Mouse (Mus musculus) CH12.LX (cell line): Measurements from ENCODE around the gene Zfp689. TPM values are rescaled to one million over a fixed set of nuclear protein-coding genes. Genes with fewer than 3 reads are reported as not detected.

Experiments used
- DNase-seq: peaks from one replicate; pipeline ENCODE4 v3.0.0-alpha.2; 2013; ENCODE audit errors: extremely low read depth
- H3K27ac ChIP-seq: 2 replicates; pipeline ENCODE4 v1.5.1; 2012; ENCODE audit warnings: low read depth, mild to moderate bottlenecking, control low read depth, moderate library complexity; ENCODE audit not compliant: insufficient read depth
- H3K27me3 ChIP-seq: replicated peaks from 2 replicates; pipeline ENCODE3; 2012; ENCODE audit warnings: inconsistent platforms
- H3K36me3 ChIP-seq, 2 experiments: replicated peaks in 1 of 2; 2 replicates each; pipeline versions ENCODE3 to v1.6.1; 2012; ENCODE audit warnings: inconsistent platforms in 1 of 2, low read length in 1 of 2, mild to moderate bottlenecking in 1 of 2, mixed read lengths in 1 of 2, moderate library complexity in 1 of 2; ENCODE audit not compliant: control insufficient read depth in 1 of 2, insufficient read depth in 1 of 2
- H3K4me1 ChIP-seq, 2 experiments: 2 replicates each; pipeline ENCODE4 v1.6.1; 2012; ENCODE audit warnings: inconsistent platforms in 1 of 2, moderate library complexity in 1 of 2; ENCODE audit not compliant: insufficient read depth in 2 of 2, control insufficient read depth in 1 of 2
- H3K4me2 ChIP-seq: 2 replicates; pipeline ENCODE4 v1.6.1; 2012; ENCODE audit warnings: low read depth, mild to moderate bottlenecking, control low read depth; ENCODE audit not compliant: poor library complexity, insufficient read depth, severe bottlenecking
- H3K4me3 ChIP-seq, 3 experiments: fragments of 150-350 bp in 1 of 3; sonication (generic) in 1 of 3; replicated peaks in 1 of 3; 2 replicates each; pipeline versions ENCODE3 to v1.5.1; 2011 to 2012; ENCODE audit warnings: low read depth in 2 of 3, low read length in 2 of 3, mild to moderate bottlenecking in 2 of 3, moderate library complexity in 2 of 3, control low read depth in 1 of 3, improper control_type of control experiment in 1 of 3, inconsistent platforms in 1 of 3, mixed read lengths in 1 of 3; ENCODE audit not compliant: poor library complexity in 1 of 3
- H3K79me2 ChIP-seq: replicated peaks from 2 replicates; pipeline ENCODE4 v1.6.1; 2012; ENCODE audit warnings: mild to moderate bottlenecking, moderate library complexity; ENCODE audit not compliant: control insufficient read depth, poor library complexity, insufficient read depth, severe bottlenecking; ENCODE audit errors: extremely low read depth
- H3K9ac ChIP-seq: 2 replicates; pipeline ENCODE4 v1.6.1; 2012; ENCODE audit warnings: low read depth, mild to moderate bottlenecking, control low read depth, moderate library complexity; ENCODE audit not compliant: insufficient read depth
- H3K9me3 ChIP-seq: replicated peaks from 2 replicates; pipeline ENCODE3; 2012; ENCODE audit warnings: low read length, inconsistent platforms, mixed read lengths
- BHLHE40 ChIP-seq: IDR thresholded peaks from 2 replicates; pipeline ENCODE4 v1.6.1; 2011; ENCODE audit warnings: mild to moderate bottlenecking, low read depth, low read length, improper control_type of control experiment
- CHD1 ChIP-seq: IDR thresholded peaks from 2 replicates; pipeline ENCODE4 v1.6.1; 2012; ENCODE audit warnings: low read depth, low read length, improper control_type of control experiment, inconsistent platforms
- CHD2 ChIP-seq: IDR thresholded peaks from 2 replicates; pipeline ENCODE4 v1.6.1; 2011; ENCODE audit warnings: low read length, improper control_type of control experiment
- CTCF ChIP-seq, 2 experiments: IDR thresholded peaks in 1 of 2; conservative IDR thresholded peaks in 1 of 2; 2 replicates each; pipeline ENCODE4 v1.5.1; 2011 to 2012; ENCODE audit warnings: low read depth in 2 of 2, low read length in 2 of 2, improper control_type of control experiment in 1 of 2, inconsistent platforms in 1 of 2, mild to moderate bottlenecking in 1 of 2, moderate library complexity in 1 of 2
- E2F4 ChIP-seq: IDR thresholded peaks from 2 replicates; pipeline ENCODE4 v1.6.1; 2011; ENCODE audit warnings: low read depth, low read length, improper control_type of control experiment; ENCODE audit not compliant: insufficient replicate concordance
- ELF1 ChIP-seq: IDR thresholded peaks from 2 replicates; pipeline ENCODE4 v1.6.1; 2014; ENCODE audit warnings: low read depth, mild to moderate bottlenecking, inconsistent platforms, low read length, improper control_type of control experiment
- ETS1 ChIP-seq: conservative IDR thresholded peaks from 2 replicates; pipeline ENCODE4 v1.6.1; 2012; ENCODE audit warnings: low read depth, mild to moderate bottlenecking, inconsistent platforms, low read length, improper control_type of control experiment, moderate library complexity
- GABPA ChIP-seq: IDR thresholded peaks from 2 replicates; pipeline ENCODE4 v1.6.1; 2012; ENCODE audit warnings: low read depth, low read length, improper control_type of control experiment, inconsistent platforms; ENCODE audit not compliant: insufficient replicate concordance
- HCFC1 ChIP-seq: IDR thresholded peaks from 2 replicates; pipeline ENCODE4 v1.6.1; 2012; ENCODE audit warnings: low read depth, mild to moderate bottlenecking, inconsistent platforms, low read length, improper control_type of control experiment
- IRF4 ChIP-seq: IDR thresholded peaks from 2 replicates; pipeline ENCODE4 v1.6.1; 2014; ENCODE audit warnings: low read depth, mild to moderate bottlenecking, inconsistent platforms, low read length, improper control_type of control experiment
- KAT2A ChIP-seq: IDR thresholded peaks from 2 replicates; pipeline ENCODE4 v1.6.1; 2012; ENCODE audit warnings: low read length, improper control_type of control experiment, inconsistent platforms; ENCODE audit not compliant: insufficient replicate concordance
- MAFK ChIP-seq: IDR thresholded peaks from 2 replicates; pipeline ENCODE4 v1.6.1; 2011; ENCODE audit warnings: low read length, improper control_type of control experiment; ENCODE audit not compliant: insufficient replicate concordance
- MAX ChIP-seq: IDR thresholded peaks from 2 replicates; pipeline ENCODE4 v1.6.1; 2011; ENCODE audit warnings: low read length, improper control_type of control experiment
- MAZ ChIP-seq: IDR thresholded peaks from 2 replicates; pipeline ENCODE4 v1.6.1; 2012; ENCODE audit warnings: low read depth, mild to moderate bottlenecking, inconsistent platforms, low read length, improper control_type of control experiment, moderate library complexity
- MXI1 ChIP-seq: IDR thresholded peaks from 2 replicates; pipeline ENCODE4 v1.6.1; 2011; ENCODE audit warnings: mild to moderate bottlenecking, low read depth, low read length, improper control_type of control experiment
- MYC ChIP-seq: IDR thresholded peaks from 2 replicates; pipeline ENCODE4 v1.6.1; 2011; ENCODE audit warnings: low read depth, mild to moderate bottlenecking, improper control_type of control experiment, low read length
- NELFE ChIP-seq: IDR thresholded peaks from 2 replicates; pipeline ENCODE4 v1.6.1; 2011; ENCODE audit warnings: low read depth, low read length, improper control_type of control experiment
- NRF1 ChIP-seq: IDR thresholded peaks from 2 replicates; pipeline ENCODE4 v1.6.1; 2014; ENCODE audit warnings: low read depth, mild to moderate bottlenecking, inconsistent platforms, low read length, improper control_type of control experiment, moderate library complexity
- POLR2A ChIP-seq: IDR thresholded peaks from 2 replicates; pipeline ENCODE4 v1.6.1; 2011; ENCODE audit warnings: low read depth, mild to moderate bottlenecking, improper control_type of control experiment, low read length
- SIN3A ChIP-seq: IDR thresholded peaks from 2 replicates; pipeline ENCODE4 v1.6.1; 2012; ENCODE audit warnings: low read length, improper control_type of control experiment, inconsistent platforms
- TBP ChIP-seq: conservative IDR thresholded peaks from 2 replicates; pipeline ENCODE4 v1.6.1; 2011; ENCODE audit warnings: low read depth, low read length, improper control_type of control experiment
- TCF12 ChIP-seq: IDR thresholded peaks from 2 replicates; pipeline ENCODE4 v1.6.1; 2014; ENCODE audit warnings: low read depth, mild to moderate bottlenecking, inconsistent platforms, low read length, improper control_type of control experiment
- UBTF ChIP-seq: IDR thresholded peaks from 2 replicates; pipeline ENCODE4 v1.6.1; 2012; ENCODE audit warnings: low read depth, mild to moderate bottlenecking, inconsistent platforms, low read length, improper control_type of control experiment, moderate library complexity
- USF2 ChIP-seq: conservative IDR thresholded peaks from 2 replicates; pipeline ENCODE4 v1.6.1; 2011; ENCODE audit warnings: low read depth, low read length, improper control_type of control experiment
- ZMIZ1 ChIP-seq: IDR thresholded peaks from 2 replicates; pipeline ENCODE4 v1.6.1; 2012; ENCODE audit warnings: low read depth, mild to moderate bottlenecking, inconsistent platforms, low read length, improper control_type of control experiment
- ZNF384 ChIP-seq: IDR thresholded peaks from 2 replicates; pipeline ENCODE4 v1.6.1; 2012; ENCODE audit warnings: low read depth, low read length, improper control_type of control experiment, inconsistent platforms
- dilution Hi-C: fragments of 300-500 bp; cut with MboI; formaldehyde crosslinking; loops from 2 replicates; pipeline ENCODE4 v1.14.3; 2020; ENCODE audit warnings: low sequenced_read_pairs; ENCODE audit not compliant: extremely low pct_unique_long_range_greater_than_20kb, extremely low pct_ligation_motif_present
- in situ Hi-C: fragments of 300-500 bp; cut with MboI; formaldehyde crosslinking; loops from 3 replicates; pipeline ENCODE4 v1.14.3; 2019; ENCODE audit warnings: low sequenced_read_pairs, low pct_ligation_motif_present, low pct_unique_long_range_greater_than_20kb, mixed read lengths
- polyA plus RNA-seq: library from polyadenylated mRNA; unstranded; fragments of >175 nt; gene quantifications from 2 replicates; pipeline ENCODE4 v1.2.1, GENCODE M21; 2012; ENCODE audit warnings: low read depth; ENCODE audit not compliant: insufficient read length
- total RNA-seq, 2 experiments: library from RNA; depleted of rRNA; stranded (reverse); fragments of 300-350 nt in 1 of 2; fragments of >200 nt in 1 of 2; gene quantifications; 2 replicates each; pipeline ENCODE4 v1.2.3; 2012 to 2014

Gene Zfp689
- total RNA-seq (2012; rRNA removed) (3.4 and 3.6 TPM in 2 replicates), total RNA-seq (2014; rRNA removed) (1.8 and 2.3 TPM in 2 replicates), polyA plus RNA-seq (3.2 and 4.6 TPM in 2 replicates)

- H3K27ac ChIP-seq, result peak within 1 kb of the TSS; percentile 60
- H3K9ac ChIP-seq, result peak within 1 kb of the TSS; percentile 93
- peak within 1 kb of the TSS; percentile 80 to 96 (median 81) for H3K4me3 ChIP-seq
- dilution Hi-C loops (no loop called here), in situ Hi-C loops (no loop called here)
- peaks cover 19 to 36% of the 10 kb centered on the region in 2 experiments for H3K4me1 ChIP-seq
- peak within 1 kb of the TSS; percentile 88 for H3K4me2 ChIP-seq
- peaks cover 45% of the 10 kb centered on the region for H3K79me2 ChIP-seq
- DNase-seq, result peak; percentile 98
- TF ChIP-seq ZNF384, result no peak
- TF ChIP-seq GABPA, result peak; percentile 68; the same call in 1 of the 2 replicates
- no peak; the same call in 1 of the 2 replicates for TF ChIP-seq MXI1
- peak; percentile 59 for TF ChIP-seq TCF12
- 0 out of 2 replicates have a peak, but pooled peaks have one; percentile 82 for TF ChIP-seq UBTF
- peak; percentile 81 for TF ChIP-seq POLR2A
- TF ChIP-seq ZMIZ1, result peak; percentile 75
- peak; percentile 98 for TF ChIP-seq HCFC1
- peak; percentile 99 for TF ChIP-seq CHD2
- 0 out of 4 replicates have a peak, but pooled peaks of 1 of the 2 experiments have one; percentile 0 for TF ChIP-seq CTCF (conservative IDR thresholded peaks at IDR 0.05 in 1 of 2, IDR thresholded peaks at IDR 0.05 in 1 of 2; ENCODE audit: low read depth in 2 of 2, low read length in 2 of 2)
- TF ChIP-seq MYC, result peak; percentile 62; the same call in 1 of the 2 replicates
- TF ChIP-seq ETS1, result no peak
- TF ChIP-seq KAT2A, result peak; percentile 98
- TF ChIP-seq MAX, result 0 out of 2 replicates have a peak, but pooled peaks have one; percentile 55
- TF ChIP-seq SIN3A, result peak; percentile 79
- TF ChIP-seq NRF1, result peak; percentile 78
- TF ChIP-seq BHLHE40, result no peak
- TF ChIP-seq TBP, result peak; percentile 90; the same call in 1 of the 2 replicates
- TF ChIP-seq E2F4, result peak; percentile 91; the same call in 1 of the 2 replicates
- peak; percentile 32; the same call in 1 of the 2 replicates for TF ChIP-seq ELF1
- TF ChIP-seq IRF4, result peak; percentile 53; the same call in 1 of the 2 replicates
- no peak for TF ChIP-seq USF2
- no peak for TF ChIP-seq MAFK
- no peak; the same call in 1 of the 2 replicates for TF ChIP-seq CHD1
- peak; percentile 54; the same call in 1 of the 2 replicates for TF ChIP-seq NELFE
- peak; percentile 79 for TF ChIP-seq MAZ
- H3K9me3 ChIP-seq, result peaks cover 8% of the 10 kb centered on the region
- peaks cover 31 to 56% of the 10 kb centered on the region in 2 experiments for H3K36me3 ChIP-seq
- H3K27me3 ChIP-seq, result no peaks in the 10 kb centered on the region
Measured at GRCm38 (mm10) chr7:127448521-127449300, at the start of gene Zfp689. Gene Zfp689, minus strand, starts transcription at chr7:127449158.
